Mouse (Mus musculus) cerebellum, adult 2 months (tissue): Measurements from ENCODE around the gene Cltb.

ENCODE experiments used
- CTCF ChIP-seq: fragments of 200-500 bp; IDR thresholded peaks from 2 replicates; pipeline ENCODE4 v1.5.1; 2011; ENCODE audit warnings: low read depth, mild to moderate bottlenecking, control low read depth, low read length, moderate library complexity, borderline replicate concordance; ENCODE audit not compliant: insufficient read depth
- POLR2A ChIP-seq: fragments of 200-500 bp; IDR thresholded peaks from 2 replicates; pipeline ENCODE4 v1.6.1; 2011; ENCODE audit warnings: low read length, control low read depth, borderline replicate concordance; ENCODE audit not compliant: insufficient read depth

DNA sequence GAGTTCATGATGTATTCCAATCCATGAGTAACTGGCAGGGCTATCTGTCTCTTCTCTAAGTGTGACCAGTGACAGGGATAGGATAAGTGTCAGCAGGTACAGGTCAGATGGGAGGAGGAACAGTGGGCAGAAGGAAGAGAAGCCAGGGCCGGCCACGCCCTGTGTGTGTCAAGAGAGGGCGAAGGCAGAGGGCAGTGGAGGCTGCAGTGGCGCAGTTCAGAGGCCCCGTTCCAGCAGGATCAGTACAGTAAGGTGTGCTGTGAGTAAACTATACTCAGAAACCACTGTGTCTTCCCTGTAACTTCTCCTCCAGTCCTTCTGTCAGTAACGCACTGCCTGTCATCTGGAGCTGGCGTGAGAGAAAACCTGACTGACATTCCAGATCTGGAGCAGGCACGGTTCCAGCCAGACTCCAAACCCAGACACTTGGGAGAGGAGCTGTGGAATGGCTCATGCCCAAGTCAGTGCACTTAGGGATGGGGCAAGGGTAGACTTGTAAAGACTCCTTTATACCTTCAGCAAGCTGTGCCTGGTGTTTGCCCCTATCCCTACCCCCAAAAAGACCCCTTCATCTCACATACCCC lies 14.9 kb downstream of the Cltb start:
- TF ChIP-seq POLR2A (no peak), CTCF (no peak)
